In genomic region chr4:21878776-21879175, GRCm38 (mm10) we compare ENCODE assay signal across 9 mouse cellular contexts. TPM values are rescaled to one million over a fixed set of nuclear protein-coding genes. Genes with fewer than 3 reads are reported as not detected.
DNase-seq lines count a peak whose midpoint lies in the region; ATAC-seq and TF ChIP-seq lines count a peak whose summit lies in the region.
"Had no signal": no experiment of that assay in that cellular context is flagged by ENCODE, and none has a peak within 500 bp of the region (broad histone marks: within the 10 kb centered on the region; RNA-seq: fewer than 3 reads in every experiment).

No protein-coding gene starts in this region.

- no peak for ATAC-seq in forebrain, embryonic 15.5 days (replicated peaks)
- no peak for ATAC-seq in liver, embryonic 16.5 days (ENCODE audit: low read depth)

- no peaks in the 10 kb centered on the region for H3K79me3 ChIP-seq in C2C12 (ENCODE audit: low read depth)

- no peak overlapping the region; the same call in 1 of the 2 replicates for H3K27ac ChIP-seq in heart, adult 2 months
- no peak overlapping the region for H3K27ac ChIP-seq in forebrain, embryonic 15.5 days (replicated peaks)
- no peak overlapping the region for H3K27ac ChIP-seq in liver, embryonic 16.5 days (ENCODE audit: low read length)

- peak overlapping the region; percentile 73; the same call in 1 of the 2 replicates for H3K4me3 ChIP-seq in heart, adult 2 months
- H3K4me3 ChIP-seq in C2C12 (ENCODE audit: insufficient read depth, poor library complexity, severe bottlenecking), result peak overlapping the region; percentile 42
- peak overlapping the region; percentile 65 for H3K4me3 ChIP-seq in forebrain, embryonic 15.5 days
- peak overlapping the region; percentile 74 for H3K4me3 ChIP-seq in liver, embryonic 16.5 days (ENCODE audit: low read depth, low read length)

- intact Hi-C loops in heart, adult 2 months (cut with DNase I), result loop anchor here (2.0 kb wide), 1 partner anchor 28 kb away; no protein-coding TSS in a partner anchor
- intact Hi-C loops in heart, postnatal 14 days (cut with DNase I), result no loop called here

- H3K27me3 ChIP-seq in heart, adult 2 months (ENCODE audit: control insufficient read depth, insufficient read depth, low read length), result no peaks in the 10 kb centered on the region
- no peaks in the 10 kb centered on the region for H3K27me3 ChIP-seq in C2C12 (ENCODE audit: control insufficient read depth, insufficient read depth, insufficient read length)
- H3K27me3 ChIP-seq in forebrain, embryonic 15.5 days, result no peaks in the 10 kb centered on the region
- H3K27me3 ChIP-seq in liver, embryonic 16.5 days (ENCODE audit: control insufficient read depth, insufficient read depth, low read depth, low read length), result no peaks in the 10 kb centered on the region
- H3K27me3 ChIP-seq: CH12.LX had no signal

- H3K4me1 ChIP-seq in heart, adult 2 months (ENCODE audit: control insufficient read depth, insufficient read depth, low read length), result no peaks in the 10 kb centered on the region
- H3K4me1 ChIP-seq in forebrain, embryonic 15.5 days, result peaks cover 3% of the 10 kb centered on the region; the same call in 1 of the 2 replicates
- H3K4me1 ChIP-seq in liver, embryonic 16.5 days (ENCODE audit: control insufficient read depth, low read depth, low read length), result peaks cover 5% of the 10 kb centered on the region; the same call in 1 of the 2 replicates

- no peak for TF ChIP-seq CTCF in heart, adult 2 months (IDR thresholded peaks at IDR 0.05)
- no peak for TF ChIP-seq CTCF in C2C12 (IDR thresholded peaks at IDR 0.05; ENCODE audit: control insufficient read depth, insufficient read depth, insufficient read length)

- WGBS in heart, adult 2 months, result 24% methylated on average over 6 of the region's 6 CpGs
- 28% methylated on average over 6 of the region's 6 CpGs for whole genome bisulfite sequencing in forebrain, embryonic 15.5 days
- 18% methylated on average over 6 of the region's 6 CpGs for WGBS in liver, embryonic 16.5 days (ENCODE audit: insufficient replicate concordance)

- no peak overlapping the region for H3ac ChIP-seq in C2C12 (ENCODE audit: control insufficient read depth, insufficient read length, low read depth)

- H3K79me2 ChIP-seq in heart, adult 2 months (replicated peaks; ENCODE audit: control insufficient read depth, insufficient read depth, low read length), result no peaks in the 10 kb centered on the region
- no peaks in the 10 kb centered on the region for H3K79me2 ChIP-seq in C2C12 (ENCODE audit: control insufficient read depth, insufficient read depth)

- no peak for TF ChIP-seq POLR2A in heart, adult 2 months (IDR thresholded peaks at IDR 0.05; ENCODE audit: insufficient read depth, low read depth, low read length)

- H3K36me3 ChIP-seq in heart, adult 2 months (ENCODE audit: control insufficient read depth, insufficient read depth, low read length), result no peaks in the 10 kb centered on the region; the same call in 1 of the 2 replicates
- H3K36me3 ChIP-seq in C2C12 (ENCODE audit: control insufficient read depth, insufficient read depth), result peaks cover 27% of the 10 kb centered on the region
- peaks cover 19% of the 10 kb centered on the region for H3K36me3 ChIP-seq in forebrain, embryonic 15.5 days
- peaks cover 10% of the 10 kb centered on the region for H3K36me3 ChIP-seq in liver, embryonic 16.5 days (ENCODE audit: control insufficient read depth, insufficient read depth)

- no peak for TF ChIP-seq EP300 in heart, adult 2 months (IDR thresholded peaks at IDR 0.05; ENCODE audit: insufficient read depth, low read depth, low read length)

- no peak overlapping the region for H3K9ac ChIP-seq in heart, adult 2 months (ENCODE audit: low read depth, low read length)
- H3K9ac ChIP-seq in forebrain, embryonic 15.5 days (replicated peaks), result no peak overlapping the region; the same call in 1 of the 2 replicates
- H3K9ac ChIP-seq in liver, embryonic 16.5 days (ENCODE audit: low read depth, low read length), result no peak overlapping the region

- peak overlapping the region; percentile 54 for H3K4me2 ChIP-seq in forebrain, embryonic 15.5 days (replicated peaks)
- H3K4me2 ChIP-seq in liver, embryonic 16.5 days (ENCODE audit: low read depth, low read length), result peak overlapping the region; percentile 74

- no peak for DNase-seq in heart, adult 2 months
- no peak for DNase-seq in heart, postnatal 14 days
- DNase-seq in layer of hippocampus, adult 18-20 months (ENCODE audit: low spot score in 2 of 2), result no peak
- DNase-seq in thymus, postnatal 36 days, result no peak
- DNase-seq in gastrocnemius, postnatal 10 days, result no peak

- no peaks in the 10 kb centered on the region for H3K9me3 ChIP-seq in forebrain, embryonic 15.5 days
- H3K9me3 ChIP-seq in liver, embryonic 16.5 days (replicated peaks; ENCODE audit: control insufficient read depth, low read length), result no peaks in the 10 kb centered on the region

TF ChIP-seq in C2C12, 6 proteins besides CTCF, POLR2A, EP300 and RAD21:
- TF ChIP-seq MAX (IDR thresholded peaks at IDR 0.05), result no peak
- no peak for TF ChIP-seq MYOG (IDR thresholded peaks at IDR 0.05; ENCODE audit: control insufficient read depth, extremely low read depth, insufficient read length)
- TF ChIP-seq FOSL1 (IDR thresholded peaks at IDR 0.05; ENCODE audit: insufficient read depth, low read length, poor library complexity, severe bottlenecking), result no peak
- TF ChIP-seq USF1 (IDR thresholded peaks at IDR 0.05; ENCODE audit: low read depth), result no peak
- no peak for TF ChIP-seq MYOD1 (IDR thresholded peaks at IDR 0.05; ENCODE audit: control insufficient read depth, insufficient read length, low read depth)

RNA-seq across cellular contexts. Expression of gene Coq3, which starts 0.7 kb away (rescaled TPM):
- 10 to 100 TPM; 35.6 to 36.4 TPM for total RNA-seq in heart, adult 2 months (2021)
- 14.6 and 28.1 TPM in 2 replicates for polyA plus RNA-seq in heart, adult 2 months (2012; rRNA removed)
- total RNA-seq in heart, postnatal 14 days (2021), result 10 to 100 TPM; 32.4 to 34.2 TPM
- polyA plus RNA-seq in C2C12 (2012; fragmentation: generic; extraction: Trizol), result 11.3 TPM
- 15.2 and 15.6 TPM in 2 replicates for polyA plus RNA-seq in forebrain, embryonic 15.5 days (2015; fragmentation: Nextera tagmentation; extraction: Ambion mirVana)
- polyA plus RNA-seq in liver, embryonic 16.5 days (2015; fragmentation: Nextera tagmentation; extraction: Ambion mirVana), result 6.6 TPM in 2 replicates
- 10 to 100 TPM; 11.0 to 12.2 TPM for total RNA-seq in layer of hippocampus, adult 18-20 months (2021)
- total RNA-seq in gastrocnemius, postnatal 10 days (2021), result 10 to 100 TPM; 13.3 to 14.2 TPM

RNA-seq across cellular contexts. Expression of gene Pnisr, which starts 31.4 kb away (rescaled TPM):
- 10 to 100 TPM; 28.9 to 29.1 TPM for total RNA-seq in heart, adult 2 months (2021)
- polyA plus RNA-seq in heart, adult 2 months (2012; rRNA removed), result 33.3 and 61.6 TPM in 2 replicates
- 10 to 100 TPM; 38.7 to 56.3 TPM for total RNA-seq in heart, postnatal 14 days (2021)
- 9.3 TPM for polyA plus RNA-seq in C2C12 (2012; fragmentation: generic; extraction: Trizol)
- 185 and 195 TPM in 2 replicates for polyA plus RNA-seq in forebrain, embryonic 15.5 days (2015; fragmentation: Nextera tagmentation; extraction: Ambion mirVana)
- 36.5 and 39.8 TPM in 2 replicates for polyA plus RNA-seq in liver, embryonic 16.5 days (2015; fragmentation: Nextera tagmentation; extraction: Ambion mirVana)
- 100 to 1,000 TPM; 188 to 206 TPM for total RNA-seq in layer of hippocampus, adult 18-20 months (2021)
- total RNA-seq in gastrocnemius, postnatal 10 days (2021), result 10 to 100 TPM; 42.6 to 61.7 TPM

RNA-seq across cellular contexts. Expression of gene Faxc, which starts 52.4 kb away (rescaled TPM):
- under 1 TPM; 0.86 to 0.93 TPM for total RNA-seq in heart, adult 2 months (2021)
- polyA plus RNA-seq in heart, adult 2 months (2012; rRNA removed), result 0.27 and 0.53 TPM in 2 replicates
- 1 to 10 TPM in 1 of 2 experiments, under 1 TPM in 1; 0.79 to 1.0 TPM for total RNA-seq in heart, postnatal 14 days (2021)
- 7.3 TPM for polyA plus RNA-seq in C2C12 (2012; fragmentation: generic; extraction: Trizol)
- 16.5 and 17.5 TPM in 2 replicates for polyA plus RNA-seq in forebrain, embryonic 15.5 days (2015; fragmentation: Nextera tagmentation; extraction: Ambion mirVana)
- 0.04 and 0.06 TPM in 2 replicates for polyA plus RNA-seq in liver, embryonic 16.5 days (2015; fragmentation: Nextera tagmentation; extraction: Ambion mirVana)
- 10 to 100 TPM; 47.8 to 49.8 TPM for total RNA-seq in layer of hippocampus, adult 18-20 months (2021)
- total RNA-seq in gastrocnemius, postnatal 10 days (2021), result 1 to 10 TPM; 2.4 to 2.9 TPM

Comparison
In these comparisons a context has a peak if more than half of its experiments do, and no peak if none do; other contexts are left out.
1. RNA of gene Faxc, which starts 52.4 kb away (total RNA-seq): 47.8 to 49.8 TPM in layer of hippocampus, adult 18-20 months; 2.4 to 2.9 TPM in gastrocnemius, postnatal 10 days, 0.79 to 1.0 TPM in heart, postnatal 14 days and 0.86 to 0.93 TPM in heart, adult 2 months; every median in the first group is over 10 times any median in the second.
2. Peak in every context shown above with its lines, with median percentiles within 50 percentile points of each other: H3K4me3 ChIP-seq.